Mouse (Mus musculus) liver, embryonic 13.5 days (tissue): Measurements from ENCODE around the gene Casp2. TPM values are rescaled to one million over a fixed set of nuclear protein-coding genes. Genes with fewer than 3 reads are reported as not detected.
A peak's percentile ranks its signal among the peaks of the same experiment; 100 is the strongest.

ENCODE experiments used
- ATAC-seq: fragments of 200-750 bp; cut with Nextera tagmentation; 2 replicates; pipeline ENCODE4 v1.8.0; 2017; ENCODE audit warnings: low read depth, mild to moderate bottlenecking, moderate number of reproducible peaks, moderate library complexity
- DNase-seq: peaks from one replicate; pipeline ENCODE4 v3.0.0; 2022
- H3K27ac ChIP-seq: fragments of 300-500 bp; sonication (generic); 2 replicates; pipeline ENCODE4 v1.5.1; 2015; ENCODE audit warnings: moderate library complexity, mild to moderate bottlenecking, inconsistent platforms
- H3K27me3 ChIP-seq: fragments of 300-500 bp; sonication (generic); 2 replicates; pipeline ENCODE4 v1.6.1; 2015; ENCODE audit warnings: mild to moderate bottlenecking, inconsistent platforms
- H3K36me3 ChIP-seq: fragments of 300-500 bp; sonication (generic); 2 replicates; pipeline ENCODE4 v1.6.1; 2015; ENCODE audit warnings: mild to moderate bottlenecking, inconsistent platforms
- H3K4me1 ChIP-seq: fragments of 300-500 bp; sonication (generic); replicated peaks from 2 replicates; pipeline ENCODE4 v1.6.1; 2015; ENCODE audit warnings: inconsistent platforms
- H3K4me2 ChIP-seq: fragments of 300-500 bp; sonication (generic); 2 replicates; pipeline ENCODE4 v1.6.1; 2015; ENCODE audit warnings: inconsistent platforms, mild to moderate bottlenecking, moderate library complexity
- H3K4me3 ChIP-seq: fragments of 300-500 bp; sonication (generic); replicated peaks from 2 replicates; pipeline ENCODE4 v1.5.1; 2015; ENCODE audit warnings: mild to moderate bottlenecking, inconsistent platforms
- H3K9ac ChIP-seq: fragments of 300-500 bp; sonication (generic); 2 replicates; pipeline ENCODE4 v1.6.1; 2015; ENCODE audit warnings: mild to moderate bottlenecking, inconsistent platforms
- H3K9me3 ChIP-seq: fragments of 300-500 bp; sonication (generic); replicated peaks from 2 replicates; pipeline ENCODE4 v1.6.1; 2016; ENCODE audit warnings: inconsistent platforms
- WGBS: fragments of 180-500 bp; shearing (Covaris S2); methylation state at CpG from one replicate; pipeline ENCODE4 v1.1.7; 2015; ENCODE audit not compliant: insufficient replicate concordance; 5-methylcytosine and 5-hydroxymethylcytosine counted together
- polyA plus RNA-seq: library from polyadenylated mRNA; unstranded; fragments of >200 nt; fragmentation: Nextera tagmentation; extraction: Ambion mirVana; gene quantifications from 2 replicates; pipeline ENCODE4 v1.2.1, GENCODE M21; 2015

The Casp2 gene
- polyA plus RNA-seq, 1 experiment from 2014 or later, result 26.0 TPM

- DNase-seq (peak; percentile 42), ATAC-seq (no peak)
- Histone ChIP-seq H3K27ac (no peak overlapping the region), H3K4me1 (peaks cover 34% of the 10 kb centered on the region), H3K9ac (no peak overlapping the region), H3K4me2 (peak overlapping the region; percentile 69), H3K4me3 (0 out of 2 replicates have a peak overlapping the region, but pooled peaks have one; percentile 52), H3K9me3 (no peaks in the 10 kb centered on the region), H3K27me3 (peaks cover 55% of the 10 kb centered on the region), H3K36me3 (no peaks in the 10 kb centered on the region)
- 9% methylated on average over 7 of the region's 7 CpGs for WGBS
These were observed 60.5 kb downstream of the Casp2 start for GRCm38 (mm10) chr6:42325268-42325609.

DNA sequence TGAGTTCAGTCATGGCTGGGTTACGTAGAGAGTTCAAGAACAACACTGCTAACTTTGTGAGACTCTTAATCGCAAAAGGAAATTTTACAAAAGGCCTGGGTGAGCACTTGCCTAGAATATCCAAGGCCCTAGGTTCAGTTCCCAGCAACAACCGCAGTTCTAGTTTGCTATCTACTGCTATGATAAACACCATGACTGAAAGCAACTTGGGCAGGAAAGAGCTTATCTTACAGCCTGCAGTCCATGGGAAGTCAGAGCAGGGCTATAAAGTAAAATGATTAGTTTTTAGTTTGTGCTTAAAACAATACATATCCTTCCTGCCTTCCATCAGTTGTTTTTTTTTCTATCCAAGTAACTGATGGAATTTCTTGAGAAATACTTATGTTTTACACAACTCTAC lies 61.7 kb downstream of the Casp2 start:
- WGBS, result 42% methylated on average over 3 of the region's 3 CpGs
- no peaks in the 10 kb centered on the region for H3K9me3 ChIP-seq
- no peak for DNase-seq

GRCm38 (mm10) chr6:42328757-42329156 lies 64.0 kb downstream of the Casp2 start:
- ATAC-seq (peak; percentile 48), DNase-seq (no peak)
- no peaks in the 10 kb centered on the region for H3K9me3 ChIP-seq
- no peak overlapping the region for H3K4me3 ChIP-seq
- no peak overlapping the region for H3K27ac ChIP-seq
- H3K4me1 ChIP-seq, result peaks cover 30% of the 10 kb centered on the region
- H3K9ac ChIP-seq, result no peak overlapping the region
- H3K27me3 ChIP-seq, result peaks cover 22% of the 10 kb centered on the region
- 25% methylated on average over 3 of the region's 3 CpGs for WGBS
- H3K36me3 ChIP-seq, result no peaks in the 10 kb centered on the region
- H3K4me2 ChIP-seq, result no peak overlapping the region

More for the DNA sequence above, 61.7 kb downstream of the Casp2 start:
- Histone ChIP-seq H3K4me3 (no peak overlapping the region), H3K9ac (no peak overlapping the region), H3K36me3 (no peaks in the 10 kb centered on the region), H3K4me2 (no peak overlapping the region), H3K27ac (no peak overlapping the region), H3K4me1 (peaks cover 34% of the 10 kb centered on the region), H3K27me3 (peaks cover 45% of the 10 kb centered on the region)
- ATAC-seq, result peak; percentile 53; the same call in 1 of the 2 replicates

- Histone ChIP-seq H3K4me3 (no peak overlapping the region), H3K27ac (no peak overlapping the region), H3K4me2 (no peak overlapping the region), H3K4me1 (peaks cover 15% of the 10 kb centered on the region), H3K27me3 (peaks cover 8% of the 10 kb centered on the region), H3K36me3 (no peaks in the 10 kb centered on the region), H3K9me3 (no peaks in the 10 kb centered on the region), H3K9ac (no peak overlapping the region)
- ATAC-seq (no peak), DNase-seq (no peak)
- WGBS, result 61% methylated on average over 3 of the region's 3 CpGs
These were observed 65.4 kb downstream of the Casp2 start for GRCm38 (mm10) chr6:42330216-42330615.

DNA sequence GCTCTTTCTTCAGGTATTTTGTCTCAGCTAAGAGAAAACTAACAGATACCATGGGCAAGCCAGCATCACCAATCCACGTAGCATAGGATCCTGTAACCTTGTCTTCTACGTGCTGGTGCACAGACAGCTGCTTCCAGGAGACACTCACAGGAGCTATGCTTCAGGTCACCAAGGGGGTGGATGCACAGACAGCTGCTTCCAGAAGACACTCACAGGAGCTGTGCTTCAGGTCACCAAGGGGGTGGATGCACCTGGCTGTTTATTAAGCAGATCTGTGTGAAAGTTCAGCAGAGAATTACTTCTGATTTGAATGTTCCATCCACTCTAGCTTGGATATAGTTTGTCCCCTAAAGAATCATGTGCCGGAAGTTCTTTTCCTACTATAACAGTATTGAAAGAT lies 66.2 kb downstream of the Casp2 start:
- DNase-seq (no peak), ATAC-seq (no peak)
- H3K36me3 ChIP-seq, result no peaks in the 10 kb centered on the region
- no peak overlapping the region for H3K4me2 ChIP-seq
- H3K4me1 ChIP-seq, result peaks cover 13% of the 10 kb centered on the region
- H3K9me3 ChIP-seq, result no peaks in the 10 kb centered on the region
- H3K9ac ChIP-seq, result no peak overlapping the region
- H3K27ac ChIP-seq, result no peak overlapping the region
- H3K4me3 ChIP-seq, result no peak overlapping the region
- 72% methylated on average over 3 of the region's 3 CpGs for WGBS
- peaks cover under 1% of the 10 kb centered on the region; the same call in 1 of the 2 replicates for H3K27me3 ChIP-seq

Other genes with a start within 250 kb of the Casp2 start
- not detected in 2 replicates for gene Sva, start 226.6 kb upstream of the Casp2 start, polyA plus RNA-seq
- gene Tas2r139, start 124.0 kb upstream of the Casp2 start, polyA plus RNA-seq, result not detected in 2 replicates
- not detected in 2 replicates for gene Tas2r144, start 49.7 kb upstream of the Casp2 start, polyA plus RNA-seq
- gene Gstk1, start 19.1 kb upstream of the Casp2 start, polyA plus RNA-seq, result 6.9 and 8.1 TPM in 2 replicates
- gene Tmem139, start 3.0 kb upstream of the Casp2 start, polyA plus RNA-seq, result 0.12 TPM in 1 of 2 replicates, not detected in the other
- gene Clcn1, start 21.7 kb downstream of the Casp2 start, polyA plus RNA-seq, result 0.08 TPM in 1 of 2 replicates, not detected in the other
- 0.05 TPM in 2 replicates for gene Fam131b, start 59.7 kb downstream of the Casp2 start, polyA plus RNA-seq
- gene Zyx, start 84.6 kb downstream of the Casp2 start, polyA plus RNA-seq, result 36.5 and 39.7 TPM in 2 replicates
- gene Epha1, start 108.3 kb downstream of the Casp2 start, polyA plus RNA-seq, result 2.7 and 2.9 TPM in 2 replicates
- gene Tas2r143, start 135.3 kb downstream of the Casp2 start, polyA plus RNA-seq, result not detected in 2 replicates
- gene Tas2r135, start 140.4 kb downstream of the Casp2 start, polyA plus RNA-seq, result not detected in 2 replicates
- gene Tas2r126, start 169.6 kb downstream of the Casp2 start, polyA plus RNA-seq, result not detected in 2 replicates
- not detected in 2 replicates for gene Olfr458, start 200.2 kb downstream of the Casp2 start, polyA plus RNA-seq
- gene Olfr457, start 211.3 kb downstream of the Casp2 start, polyA plus RNA-seq, result not detected in 2 replicates
- not detected in 2 replicates for gene Olfr456, start 222.2 kb downstream of the Casp2 start, polyA plus RNA-seq